Mouse (Mus musculus) heart, postnatal 14 days (tissue): ENCODE measurements around the gene Stab2. TPM values are rescaled to one million over a fixed set of nuclear protein-coding genes. Genes with fewer than 3 reads are reported as not detected.

ENCODE experiments used
- DNase-seq, 2 experiments: peaks; one replicate each; pipeline ENCODE4 v3.0.0; 2021 to 2022
- intact Hi-C: fragments of 180-260 bp; cut with DNase I; formaldehyde crosslinking; loops from one replicate; pipeline ENCODE4 v1.15.1; 2025
- total RNA-seq, 2 experiments: library from RNA; stranded (reverse); gene quantifications; 2 replicates each; pipeline ENCODE4 v1.2.3; 2021

The Stab2 gene
- total RNA-seq, 2 experiments from 2014 or later, result 0.17 to 0.41 TPM

DNA sequence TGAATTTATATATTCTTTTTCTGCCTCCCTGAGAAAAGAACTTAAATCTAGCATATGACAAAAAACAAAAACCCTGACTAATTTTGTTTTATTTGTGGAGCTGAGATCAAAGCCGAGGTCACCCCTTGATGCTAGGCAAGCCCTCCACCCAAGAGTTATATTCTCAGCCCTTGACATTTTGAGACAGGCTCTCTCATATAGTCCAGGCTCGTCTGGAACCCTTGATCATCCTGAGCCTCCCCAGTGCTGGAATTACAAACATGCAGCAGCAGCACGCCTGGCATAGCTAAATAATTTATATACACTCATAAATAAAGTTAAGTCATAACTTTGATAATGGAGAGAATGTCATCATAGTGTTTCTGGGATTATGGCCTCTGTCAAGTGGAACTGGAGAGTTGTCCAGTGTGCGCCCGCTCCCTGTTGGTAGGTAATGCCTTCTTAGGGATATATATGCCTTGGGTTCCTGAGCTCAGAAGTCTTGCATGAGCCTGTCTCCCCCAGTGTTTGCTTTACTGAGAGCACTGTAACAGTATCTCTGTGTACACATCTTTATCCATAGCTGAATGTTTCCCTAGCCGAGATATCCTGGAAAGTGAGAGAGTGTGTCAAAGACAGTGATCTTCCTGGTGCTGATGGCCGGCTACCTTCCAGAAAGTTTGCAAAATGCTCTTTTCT lies 216.2 kb downstream of the Stab2 start:
- intact Hi-C loops, result no loop called here
- DNase-seq, result no peak

Other genes starting within 250 kb of the Stab2 start
- gene Gm49358, start 244.1 kb downstream of the Stab2 start, total RNA-seq, result 10 to 100 TPM in 1 of 2 experiments, 1 to 10 TPM in 1; 7.2 to 12.1 TPM
- gene Nt5dc3, start 229.0 kb downstream of the Stab2 start, total RNA-seq, result 10 to 100 TPM; 28.2 to 31.6 TPM
- gene 1700113H08Rik, start 50.0 kb upstream of the Stab2 start, total RNA-seq, result under 1 TPM in 1 of 2 experiments, not detected in 1; 0.29 TPM